Mouse (Mus musculus): ENCODE results near the gene Gm19426.

The Gm19426 gene

GRCm38 (mm10) chr2:84721182-84721581 is 22.3 kb downstream of the Gm19426 start:
- no peak for DNase-seq (ENCODE audit: low spot score)

- DNase-seq (ENCODE audit: low spot score), result no peak
Measured at GRCm38 (mm10) chr2:84720718-84721117, 22.7 kb downstream of the Gm19426 start.

GRCm38 (mm10) chr2:84717357-84717756 is 26.1 kb downstream of the Gm19426 start:
- DNase-seq (ENCODE audit: low spot score), result no peak

GRCm38 (mm10) chr2:84716423-84717355 is 26.8 kb downstream of the Gm19426 start:
- no peak for DNase-seq (ENCODE audit: low spot score)

- DNase-seq (ENCODE audit: low spot score), result peak; percentile 93
Measured at GRCm38 (mm10) chr2:84715562-84716361, 27.7 kb downstream of the Gm19426 start.

GRCm38 (mm10) chr2:84714811-84715561 is 28.5 kb downstream of the Gm19426 start, which contains the start of gene Zdhhc5:
Zdhhc5 (minus strand) TSS chr2:84715180.
- DNase-seq (ENCODE audit: low spot score), result peak; percentile 98

- no peak for DNase-seq (ENCODE audit: low spot score)
Measured at GRCm38 (mm10) chr2:84714422-84714810, 29.0 kb downstream of the Gm19426 start.

- no peak for DNase-seq (ENCODE audit: low spot score)
Measured at GRCm38 (mm10) chr2:84711898-84712297, 31.6 kb downstream of the Gm19426 start.

GRCm38 (mm10) chr2:84707523-84707922 is 35.9 kb downstream of the Gm19426 start:
- no peak for DNase-seq (ENCODE audit: low spot score)

GRCm38 (mm10) chr2:84705295-84705694 is 38.2 kb downstream of the Gm19426 start:
- no peak for DNase-seq (ENCODE audit: low spot score)

GRCm38 (mm10) chr2:84704329-84704728 is 39.1 kb downstream of the Gm19426 start:
- no peak for DNase-seq (ENCODE audit: low spot score)

GRCm38 (mm10) chr2:84703497-84703896 is 40.0 kb downstream of the Gm19426 start:
- no peak for DNase-seq (ENCODE audit: low spot score)

- DNase-seq (ENCODE audit: low spot score), result no peak
Measured at GRCm38 (mm10) chr2:84695007-84695695, 48.3 kb downstream of the Gm19426 start.
